Mouse (Mus musculus) 416B (cell line): ENCODE measurements around the gene Zfp426.

Source experiments
- DNase-seq: peaks from one replicate; pipeline ENCODE4 v3.0.0; 2011; ENCODE audit warnings: low read depth

Zfp426 gene

GRCm38 (mm10) chr9:20492527-20493233 lies at the start of gene Zfp426:
TSS of gene Zfp426 (minus strand) at chr9:20492746.
- DNase-seq: peak; percentile 94

GRCm38 (mm10) chr9:20536598-20536997 lies 44.1 kb upstream of the Zfp426 start:
- DNase-seq: no peak

- no peak for DNase-seq
These were observed 41.9 kb upstream of the Zfp426 start for GRCm38 (mm10) chr9:20534326-20534926.

- DNase-seq: peak; percentile 87
These were observed 28.9 kb upstream of the Zfp426 start, which contains the start of gene Zfp266 for GRCm38 (mm10) chr9:20521306-20521957. TSS of gene Zfp266 (minus strand) at chr9:20521417.

GRCm38 (mm10) chr9:20520531-20521210 lies 28.1 kb upstream of the Zfp426 start:
- DNase-seq: peak; percentile 57

GRCm38 (mm10) chr9:20519949-20520348 lies 27.4 kb upstream of the Zfp426 start:
- peak; percentile 22 for DNase-seq

GRCm38 (mm10) chr9:20518708-20519107 lies 26.2 kb upstream of the Zfp426 start:
- DNase-seq: peak; percentile 25

- no peak for DNase-seq
These were observed 25.2 kb upstream of the Zfp426 start for GRCm38 (mm10) chr9:20517727-20518126.

- no peak for DNase-seq
These were observed 21.5 kb upstream of the Zfp426 start for GRCm38 (mm10) chr9:20514016-20514415.

GRCm38 (mm10) chr9:20512714-20513113 lies 20.2 kb upstream of the Zfp426 start:
- DNase-seq: no peak

GRCm38 (mm10) chr9:20511645-20512044 lies 19.1 kb upstream of the Zfp426 start:
- no peak for DNase-seq

- no peak for DNase-seq
These were observed 17.8 kb upstream of the Zfp426 start for GRCm38 (mm10) chr9:20510346-20510745.

GRCm38 (mm10) chr9:20509676-20510075 lies 17.1 kb upstream of the Zfp426 start:
- DNase-seq: no peak

GRCm38 (mm10) chr9:20504801-20505200 lies 12.3 kb upstream of the Zfp426 start:
- DNase-seq: no peak

GRCm38 (mm10) chr9:20493281-20493680 lies 735 bp upstream of the Zfp426 start:
- peak; percentile 72 for DNase-seq

GRCm38 (mm10) chr9:20491858-20492526 lies 554 bp downstream of the Zfp426 start:
- peak; percentile 46 for DNase-seq

- DNase-seq: no peak
These were observed 3.0 kb downstream of the Zfp426 start for GRCm38 (mm10) chr9:20489536-20489935.

- DNase-seq: no peak
These were observed 13.2 kb downstream of the Zfp426 start for GRCm38 (mm10) chr9:20479396-20479795.

- no peak for DNase-seq
These were observed 15.9 kb downstream of the Zfp426 start for GRCm38 (mm10) chr9:20476632-20477031.

GRCm38 (mm10) chr9:20466761-20467442 lies 25.6 kb downstream of the Zfp426 start:
- peak; percentile 77 for DNase-seq
